Mouse (Mus musculus) limb, embryonic 11.5 days (tissue): ENCODE results near the gene Eif4b. TPM values are rescaled to one million over a fixed set of nuclear protein-coding genes. Genes with fewer than 3 reads are reported as not detected.
A peak's percentile ranks its signal among the peaks of the same experiment; 100 is the strongest.
"Not testable (repeated sequence)": the region's sequence is repeated elsewhere in the genome, so short reads cannot be mapped to it uniquely, and the experiment has no call there.

Experiments
- ATAC-seq: fragments of 200-750 bp; cut with Nextera tagmentation; 2 replicates; pipeline ENCODE4 v1.8.0; 2017; ENCODE audit warnings: low read depth; ENCODE audit not compliant: insufficient number of reproducible peaks, low FRiP score, low TSS enrichment
- DNase-seq: peaks from one replicate; pipeline ENCODE4 v3.0.0-alpha.2; 2015; ENCODE audit warnings: low spot score
- H3K27ac ChIP-seq: fragments of 300-500 bp; sonication (generic); replicated peaks from 2 replicates; pipeline ENCODE4 v1.5.1; 2014; ENCODE audit warnings: low read depth, mild to moderate bottlenecking, low read length
- H3K27me3 ChIP-seq: fragments of 300-500 bp; sonication (generic); 2 replicates; pipeline ENCODE4 v1.6.1; 2014; ENCODE audit warnings: mild to moderate bottlenecking, low read length, mixed read lengths; ENCODE audit not compliant: control insufficient read depth, insufficient read depth
- H3K36me3 ChIP-seq: fragments of 300-500 bp; sonication (generic); 2 replicates; pipeline ENCODE4 v1.6.1; 2014; ENCODE audit warnings: mild to moderate bottlenecking, low read length, moderate library complexity, mixed read lengths; ENCODE audit not compliant: control insufficient read depth, insufficient read depth
- H3K4me1 ChIP-seq: fragments of 300-500 bp; sonication (generic); 2 replicates; pipeline ENCODE4 v1.6.1; 2014; ENCODE audit warnings: low read length, mixed read lengths; ENCODE audit not compliant: control insufficient read depth, insufficient read depth
- H3K4me2 ChIP-seq: fragments of 300-500 bp; sonication (generic); 2 replicates; pipeline ENCODE4 v1.6.1; 2014; ENCODE audit warnings: low read depth, mild to moderate bottlenecking, moderate library complexity; ENCODE audit not compliant: severe bottlenecking
- H3K4me3 ChIP-seq: fragments of 300-500 bp; sonication (generic); 2 replicates; pipeline ENCODE4 v1.5.1; 2014; ENCODE audit warnings: low read depth, low read length
- H3K9ac ChIP-seq: fragments of 300-500 bp; sonication (generic); 2 replicates; pipeline ENCODE4 v1.6.1; 2014; ENCODE audit warnings: mild to moderate bottlenecking, low read length
- H3K9me3 ChIP-seq: fragments of 300-500 bp; sonication (generic); 2 replicates; pipeline ENCODE4 v1.6.1; 2016; ENCODE audit warnings: low read length; ENCODE audit not compliant: control insufficient read depth
- WGBS: fragments of 180-500 bp; shearing (Covaris S2); extraction: QIAGEN DNeasy Blood & Tissue Kit; methylation state at CpG from one replicate; pipeline ENCODE4 v1.1.7; 2014; 5-methylcytosine and 5-hydroxymethylcytosine counted together
- polyA plus RNA-seq: library from polyadenylated mRNA; unstranded; fragments of >200 nt; fragmentation: Nextera tagmentation; extraction: Ambion mirVana; gene quantifications from 2 replicates; pipeline ENCODE4 v1.2.1, GENCODE M21; 2014

The Eif4b gene
- polyA plus RNA-seq, 1 experiment from 2014 or later: 131 TPM

DNA sequence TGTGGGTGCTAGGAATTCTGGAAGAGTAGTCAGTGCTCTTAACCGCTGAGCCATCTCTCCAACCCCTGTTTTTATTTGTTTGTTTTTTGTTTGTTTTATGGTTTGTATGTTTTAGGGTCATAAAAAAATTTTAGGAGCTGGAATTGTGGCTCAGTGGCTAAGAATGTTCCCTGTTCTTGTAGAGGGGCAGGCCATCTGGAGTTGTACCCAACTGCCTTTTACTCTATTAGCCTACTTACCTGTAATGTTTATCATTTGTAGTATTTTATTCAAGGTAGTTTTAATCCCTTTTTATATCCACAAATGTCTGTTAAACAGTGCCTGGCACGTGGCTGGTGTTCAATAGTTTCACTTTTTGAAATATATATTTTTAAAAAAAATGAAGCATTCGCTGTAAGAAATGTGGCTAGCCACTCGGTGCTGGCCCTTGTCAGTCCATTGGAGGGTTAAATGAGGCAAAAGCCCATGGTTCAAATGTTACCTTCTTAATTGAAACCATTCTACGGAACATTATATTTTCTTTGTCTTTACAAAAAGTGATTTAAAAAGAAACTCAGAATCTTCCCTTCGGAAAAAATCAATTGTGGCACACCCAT, 512 bp upstream of the Eif4b start:
- H3K27me3 ChIP-seq: no peaks in the 10 kb centered on the region
- H3K4me3 ChIP-seq: peak overlapping the region; percentile 96
- DNase-seq (no peak), ATAC-seq (peak; percentile 4; the same call in 1 of the 2 replicates)
- H3K4me2 ChIP-seq: peak overlapping the region; percentile 42
- H3K9ac ChIP-seq: no peak overlapping the region
- H3K27ac ChIP-seq: no peak overlapping the region
- H3K9me3 ChIP-seq: no peaks in the 10 kb centered on the region
- H3K4me1 ChIP-seq: peaks cover 9% of the 10 kb centered on the region
- H3K36me3 ChIP-seq: no peaks in the 10 kb centered on the region
- 17% methylated on average over 6 of the region's 6 CpGs for WGBS

- ATAC-seq (peak; percentile 57), DNase-seq (peak; percentile 77)
- Histone ChIP-seq H3K27me3 (no peaks in the 10 kb centered on the region), H3K36me3 (no peaks in the 10 kb centered on the region), H3K9me3 (no peaks in the 10 kb centered on the region), H3K27ac (peak overlapping the region; percentile 91), H3K4me1 (peaks cover 9% of the 10 kb centered on the region), H3K4me3 (peak overlapping the region; percentile 96), H3K9ac (peak overlapping the region; percentile 92), H3K4me2 (peak overlapping the region; percentile 90)
- WGBS: under 1% methylated on average over 57 of the region's 57 CpGs
Measured at GRCm38 (mm10) chr15:102074070-102074731, 628 bp downstream of the Eif4b start.

DNA sequence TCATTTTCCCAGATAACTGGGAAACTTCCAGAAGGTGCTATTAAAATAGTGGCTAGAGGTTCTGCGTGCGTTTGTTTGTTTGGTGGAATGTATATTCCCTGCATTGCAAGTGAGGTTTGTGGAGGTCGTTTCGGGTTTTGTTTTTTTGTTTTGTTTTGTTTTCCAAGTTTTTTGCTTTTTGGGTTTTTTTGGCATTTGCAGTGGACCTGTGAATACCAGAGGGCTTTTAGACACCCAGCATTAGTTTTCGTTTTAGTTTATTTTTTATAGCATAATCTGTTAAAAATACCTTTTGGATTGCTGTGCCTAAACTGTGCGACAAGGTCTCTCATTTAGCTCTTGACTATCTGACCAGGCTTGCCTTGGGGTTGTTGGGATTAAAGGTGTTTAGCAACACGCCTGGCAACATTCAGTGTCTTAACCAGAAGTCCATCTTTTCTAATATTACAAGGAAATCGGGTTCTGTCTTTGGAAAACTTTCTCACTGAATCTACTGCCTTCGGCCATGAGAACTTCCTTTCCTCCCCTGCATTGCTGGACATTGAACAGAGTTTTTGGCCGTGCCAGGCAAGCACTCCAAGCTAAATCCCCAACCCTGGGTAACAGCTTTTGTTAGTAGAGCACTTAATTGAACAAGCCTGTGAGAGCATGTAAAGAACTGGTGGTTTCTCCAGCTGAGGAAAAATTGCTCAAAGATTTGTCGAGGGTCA, 1.5 kb downstream of the Eif4b start:
- H3K27me3 ChIP-seq: no peaks in the 10 kb centered on the region
- H3K27ac ChIP-seq: no peak overlapping the region
- peak overlapping the region; percentile 96 for H3K4me3 ChIP-seq
- H3K36me3 ChIP-seq: no peaks in the 10 kb centered on the region
- peak overlapping the region; percentile 92 for H3K9ac ChIP-seq
- H3K4me1 ChIP-seq: peaks cover 9% of the 10 kb centered on the region
- 13% methylated on average over 11 of the region's 11 CpGs for WGBS
- H3K9me3 ChIP-seq: no peaks in the 10 kb centered on the region
- peak overlapping the region; percentile 90 for H3K4me2 ChIP-seq
- ATAC-seq (no peak), DNase-seq (no peak)

DNA sequence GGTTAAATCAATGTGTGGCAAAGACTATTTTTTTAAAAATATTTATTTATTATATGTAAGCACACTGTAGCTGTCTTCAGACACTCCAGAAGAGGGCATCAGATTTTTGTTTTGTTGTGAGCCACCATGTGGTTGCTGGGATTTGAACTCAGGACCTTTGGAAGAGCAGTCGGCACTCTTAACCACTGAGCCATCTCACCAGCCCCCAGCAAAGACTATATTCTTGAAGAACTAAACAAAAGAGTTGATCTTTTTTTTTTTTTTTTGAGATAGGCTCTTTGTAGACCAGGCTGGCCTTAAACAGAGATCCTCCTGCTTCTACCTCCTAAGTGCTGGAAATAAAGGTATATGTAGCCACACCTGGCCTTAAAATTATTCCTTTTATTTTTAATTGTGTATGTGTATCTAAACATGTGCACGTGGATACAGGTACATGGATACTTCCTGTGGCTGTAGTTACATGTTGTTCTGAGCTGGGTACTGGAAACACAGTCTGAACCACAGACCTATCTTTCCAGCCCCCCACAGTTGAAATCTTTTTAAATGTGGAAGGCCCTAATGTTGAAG, 3.6 kb downstream of the Eif4b start:
- Histone ChIP-seq H3K27ac (no peak overlapping the region), H3K9me3 (no peaks in the 10 kb centered on the region), H3K4me1 (peaks cover 9% of the 10 kb centered on the region), H3K4me3 (no peak overlapping the region), H3K9ac (no peak overlapping the region), H3K36me3 (no peaks in the 10 kb centered on the region), H3K27me3 (no peaks in the 10 kb centered on the region), H3K4me2 (no peak overlapping the region)
- DNase-seq (no peak), ATAC-seq (no peak)
- WGBS: 90% methylated on average over 2 of the region's 2 CpGs

GRCm38 (mm10) chr15:102079221-102079620, 5.6 kb downstream of the Eif4b start:
- ATAC-seq: no peak
- Histone ChIP-seq H3K4me1 (peaks cover 9% of the 10 kb centered on the region), H3K4me3 (no peak overlapping the region), H3K9me3 (no peaks in the 10 kb centered on the region), H3K27me3 (no peaks in the 10 kb centered on the region), H3K27ac (no peak overlapping the region), H3K9ac (no peak overlapping the region), H3K4me2 (no peak overlapping the region), H3K36me3 (peaks cover 5% of the 10 kb centered on the region)
- 71% methylated on average over 4 of the region's 4 CpGs for WGBS
- DNase-seq: no peak

GRCm38 (mm10) chr15:102079924-102080323, 6.4 kb downstream of the Eif4b start:
- H3K4me3 ChIP-seq, H3K36me3 ChIP-seq, H3K27me3 ChIP-seq, H3K27ac ChIP-seq, H3K9me3 ChIP-seq, H3K4me1 ChIP-seq, DNase-seq, ATAC-seq, H3K4me2 ChIP-seq, H3K9ac ChIP-seq: not testable (repeated sequence)
- 83% methylated on average over 8 of the region's 8 CpGs for WGBS

GRCm38 (mm10) chr15:102080429-102080828, 6.9 kb downstream of the Eif4b start:
- peaks cover 12% of the 10 kb centered on the region for H3K36me3 ChIP-seq
- no peaks in the 10 kb centered on the region for H3K9me3 ChIP-seq
- DNase-seq (no peak), ATAC-seq (no peak)
- WGBS: 73% methylated on average over 2 of the region's 2 CpGs
- H3K4me3 ChIP-seq: no peak overlapping the region
- no peak overlapping the region for H3K27ac ChIP-seq
- peaks cover 4% of the 10 kb centered on the region; the same call in 1 of the 2 replicates for H3K4me1 ChIP-seq
- no peak overlapping the region for H3K4me2 ChIP-seq
- no peaks in the 10 kb centered on the region for H3K27me3 ChIP-seq
- H3K9ac ChIP-seq: no peak overlapping the region

- DNase-seq: no peak
- Histone ChIP-seq H3K36me3 (peaks cover 17% of the 10 kb centered on the region), H3K27ac (no peak overlapping the region), H3K9me3 (no peaks in the 10 kb centered on the region), H3K9ac (no peak overlapping the region), H3K27me3 (no peaks in the 10 kb centered on the region), H3K4me2 (no peak overlapping the region), H3K4me3 (no peak overlapping the region), H3K4me1 (no peaks in the 10 kb centered on the region)
- 92% methylated on average over 4 of the region's 4 CpGs for WGBS
- ATAC-seq: no peak
Measured at GRCm38 (mm10) chr15:102082148-102082547, 8.6 kb downstream of the Eif4b start.
